Mouse (Mus musculus): ENCODE data around the gene Gm13276. TPM values are rescaled to one million over a fixed set of nuclear protein-coding genes. Genes with fewer than 3 reads are reported as not detected.
"Not testable (repeated sequence)": the region's sequence is repeated elsewhere in the genome, so short reads cannot be mapped to it uniquely, and the experiment has no call there.

Gene Gm13276
- polyA plus RNA-seq, 1 experiment from 2014 or later = not detected

DNA sequence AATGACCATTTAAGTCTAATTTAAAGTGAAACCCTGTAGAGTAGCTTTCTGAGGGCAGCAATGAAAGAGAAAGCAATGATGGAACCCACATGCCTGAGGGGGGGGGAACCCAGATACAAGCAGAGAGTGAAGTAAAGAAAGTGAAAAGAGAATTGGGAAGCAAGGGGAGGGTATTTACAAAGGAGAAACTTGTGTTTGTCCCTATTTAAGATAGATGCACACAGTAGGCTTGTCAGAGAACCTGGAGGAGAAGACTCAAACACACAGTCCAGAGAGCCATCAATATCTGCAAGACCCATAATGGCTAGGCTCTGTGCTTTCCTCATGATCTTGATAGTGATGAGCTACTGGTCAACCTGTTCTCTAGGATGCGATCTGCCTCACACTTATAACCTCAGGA is 34.1 kb downstream of the Gm13276 start, which contains the start of gene Ifna11:
TSS of gene Ifna11 (plus strand) at position 301 of the 400 bp plus-strand sequence.
- Histone ChIP-seq H3K4me1 (ENCODE audit: control insufficient read depth, insufficient read depth, low read length) (no peaks in the 10 kb centered on the region), H3K36me3 (replicated peaks; ENCODE audit: control insufficient read depth, insufficient read depth, low read depth, low read length) (no peaks in the 10 kb centered on the region), H3K4me3 (ENCODE audit: low read depth, low read length) (no peak within 1 kb of the TSS), H3K27me3 (ENCODE audit: control insufficient read depth, insufficient read depth, low read length) (no peaks in the 10 kb centered on the region), H3K9ac (replicated peaks; ENCODE audit: low read length) (no peak within 1 kb of the TSS), H3K9me3 (replicated peaks; ENCODE audit: control insufficient read depth, low read length) (no peaks in the 10 kb centered on the region), H3K27ac (replicated peaks; ENCODE audit: low read depth, low read length) (no peak within 1 kb of the TSS), H3K4me2 (ENCODE audit: low read depth, low read length) (no peak within 1 kb of the TSS)
- ATAC-seq (replicated peaks; ENCODE audit: insufficient number of reproducible peaks, low FRiP score, low TSS enrichment, low read depth) (no peak), DNase-seq (ENCODE audit: low spot score) (no peak)
- 87% methylated on average over 1 of the region's 1 CpGs for WGBS

DNA sequence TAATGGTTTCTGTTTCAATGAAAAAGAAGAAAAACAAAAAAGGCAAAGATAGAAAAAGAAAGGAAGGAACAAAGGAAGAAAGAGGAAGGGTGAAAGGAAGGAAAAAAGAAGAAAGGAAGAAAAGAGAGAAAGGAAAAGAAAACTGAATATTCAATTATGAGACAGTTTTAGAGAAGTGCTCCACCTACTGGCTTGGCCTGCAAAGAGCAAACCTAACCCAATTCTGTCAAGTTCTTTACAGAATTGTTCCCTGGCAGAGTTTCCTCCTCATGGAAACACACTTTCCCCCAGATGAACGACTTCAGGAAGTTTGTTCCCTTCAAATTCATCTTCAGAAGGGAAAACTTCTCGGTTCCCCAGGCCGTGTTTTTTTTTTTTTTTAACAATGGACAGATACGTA is 37.5 kb downstream of the Gm13276 start:
- Histone ChIP-seq H3K4me1 (ENCODE audit: control insufficient read depth, insufficient read depth, low read length) (no peaks in the 10 kb centered on the region), H3K27me3 (ENCODE audit: control insufficient read depth, insufficient read depth, low read length) (no peaks in the 10 kb centered on the region), H3K4me3 (ENCODE audit: low read depth, low read length) (no peak overlapping the region), H3K9me3 (replicated peaks; ENCODE audit: control insufficient read depth, low read length) (no peaks in the 10 kb centered on the region), H3K4me2 (ENCODE audit: low read depth, low read length) (no peak overlapping the region), H3K9ac (replicated peaks; ENCODE audit: low read length) (no peak overlapping the region), H3K27ac (replicated peaks; ENCODE audit: low read depth, low read length) (no peak overlapping the region), H3K36me3 (replicated peaks; ENCODE audit: control insufficient read depth, insufficient read depth, low read depth, low read length) (no peaks in the 10 kb centered on the region)
- DNase-seq (ENCODE audit: low spot score) (peak; percentile 39), ATAC-seq (replicated peaks; ENCODE audit: insufficient number of reproducible peaks, low FRiP score, low TSS enrichment, low read depth) (no peak)
- 24% methylated on average over 4 of the region's 4 CpGs for WGBS

DNA sequence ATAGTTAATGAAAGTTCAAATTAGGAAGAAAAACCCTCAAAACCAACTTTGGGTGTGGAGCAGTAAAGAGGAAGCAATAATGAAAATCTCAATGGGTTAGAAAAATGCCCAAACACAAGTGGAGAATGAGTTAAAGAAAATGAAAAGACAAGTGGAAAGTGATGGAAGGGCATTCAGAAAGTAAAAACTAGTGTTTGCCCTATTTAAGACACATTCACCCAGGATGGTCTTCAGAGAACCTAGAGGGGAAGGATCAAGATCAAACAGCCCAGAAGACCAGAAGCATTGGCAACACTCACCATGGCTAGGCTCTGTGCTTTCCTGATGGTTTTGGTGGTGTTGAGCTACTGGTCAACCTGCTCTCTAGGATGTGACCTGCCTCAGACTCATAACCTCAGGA is 41.6 kb downstream of the Gm13276 start, which contains the start of gene Ifna6:
TSS of gene Ifna6 (plus strand) at position 301 of the 400 bp plus-strand sequence.
- ATAC-seq (replicated peaks; ENCODE audit: insufficient number of reproducible peaks, low FRiP score, low TSS enrichment, low read depth); H3K9ac ChIP-seq (replicated peaks; ENCODE audit: low read length); H3K27me3 ChIP-seq (ENCODE audit: control insufficient read depth, insufficient read depth, low read length): not testable (repeated sequence)

DNA sequence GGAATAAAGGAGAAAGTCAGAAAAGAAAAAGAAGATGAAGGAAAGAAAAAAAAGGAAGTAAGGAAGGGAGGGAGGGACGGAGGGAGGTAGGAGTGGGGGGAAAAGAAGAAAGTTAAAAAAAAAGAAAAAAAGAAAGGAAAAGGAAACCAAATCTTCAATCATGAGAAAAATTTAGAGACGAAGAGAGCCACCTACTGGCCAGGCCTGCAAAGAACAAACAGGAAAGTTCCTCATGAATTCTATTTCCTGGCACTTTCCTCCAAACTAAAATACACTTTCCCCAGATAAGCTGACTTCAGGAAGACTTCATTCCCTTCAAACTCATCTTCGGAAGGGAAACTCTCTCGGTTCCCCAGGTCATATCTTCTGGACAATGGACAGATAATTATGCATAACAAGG is 45.0 kb downstream of the Gm13276 start:
- 30% methylated on average over 4 of the region's 4 CpGs for WGBS
- no peak overlapping the region for H3K4me2 ChIP-seq (ENCODE audit: low read depth, low read length)
- no peaks in the 10 kb centered on the region for H3K9me3 ChIP-seq (replicated peaks; ENCODE audit: control insufficient read depth, low read length)
- no peaks in the 10 kb centered on the region for H3K4me1 ChIP-seq (ENCODE audit: control insufficient read depth, insufficient read depth, low read length)
- no peak overlapping the region for H3K27ac ChIP-seq (replicated peaks; ENCODE audit: low read depth, low read length)
- H3K9ac ChIP-seq (replicated peaks; ENCODE audit: low read length) = no peak overlapping the region
- no peak for ATAC-seq (replicated peaks; ENCODE audit: insufficient number of reproducible peaks, low FRiP score, low TSS enrichment, low read depth)
- no peaks in the 10 kb centered on the region for H3K27me3 ChIP-seq (ENCODE audit: control insufficient read depth, insufficient read depth, low read length)
- DNase-seq (ENCODE audit: low spot score) = peak; percentile 59
- H3K36me3 ChIP-seq (replicated peaks; ENCODE audit: control insufficient read depth, insufficient read depth, low read depth, low read length) = no peaks in the 10 kb centered on the region
- H3K4me3 ChIP-seq (ENCODE audit: low read depth, low read length) = no peak overlapping the region

More for the DNA sequence above, 41.6 kb downstream of the Gm13276 start, which contains the start of gene Ifna6:
- DNase-seq (ENCODE audit: low spot score); H3K4me2 ChIP-seq (ENCODE audit: low read depth, low read length); H3K36me3 ChIP-seq (replicated peaks; ENCODE audit: control insufficient read depth, insufficient read depth, low read depth, low read length); H3K9me3 ChIP-seq (replicated peaks; ENCODE audit: control insufficient read depth, low read length); H3K4me3 ChIP-seq (ENCODE audit: low read depth, low read length); H3K27ac ChIP-seq (replicated peaks; ENCODE audit: low read depth, low read length); H3K4me1 ChIP-seq (ENCODE audit: control insufficient read depth, insufficient read depth, low read length): not testable (repeated sequence)

DNA sequence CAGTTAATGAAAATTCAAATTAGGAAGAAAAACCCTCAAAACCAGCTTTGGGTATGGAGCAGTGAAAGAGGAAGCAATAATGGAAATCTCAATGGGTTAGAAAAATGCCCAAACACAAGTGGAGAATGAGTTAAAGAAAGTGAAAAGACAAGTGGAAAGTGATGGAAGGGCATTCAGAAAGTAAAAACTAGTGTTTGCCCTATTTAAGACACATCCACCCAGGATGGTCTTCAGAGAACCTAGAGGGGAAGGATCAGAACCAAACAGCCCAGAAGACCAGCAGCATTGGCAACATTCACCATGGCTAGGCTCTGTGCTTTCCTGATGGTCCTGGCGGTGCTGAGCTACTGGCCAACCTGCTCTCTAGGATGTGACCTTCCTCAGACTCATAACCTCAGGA is 49.7 kb downstream of the Gm13276 start, which contains the start of gene Ifna5:
TSS of gene Ifna5 (plus strand) at position 301 of the 400 bp plus-strand sequence.
- H3K4me1 ChIP-seq (ENCODE audit: control insufficient read depth, insufficient read depth, low read length); H3K4me2 ChIP-seq (ENCODE audit: low read depth, low read length); H3K9me3 ChIP-seq (replicated peaks; ENCODE audit: control insufficient read depth, low read length); H3K36me3 ChIP-seq (replicated peaks; ENCODE audit: control insufficient read depth, insufficient read depth, low read depth, low read length); ATAC-seq (replicated peaks; ENCODE audit: insufficient number of reproducible peaks, low FRiP score, low TSS enrichment, low read depth); DNase-seq (ENCODE audit: low spot score); H3K4me3 ChIP-seq (ENCODE audit: low read depth, low read length); H3K27me3 ChIP-seq (ENCODE audit: control insufficient read depth, insufficient read depth, low read length); H3K27ac ChIP-seq (replicated peaks; ENCODE audit: low read depth, low read length); H3K9ac ChIP-seq (replicated peaks; ENCODE audit: low read length): not testable (repeated sequence)
- WGBS = 80% methylated on average over 1 of the region's 1 CpGs

Other genes with a start within 250 kb of the Gm13276 start
- not detected in 2 replicates for gene Ifna15, start 227.5 kb upstream of the Gm13276 start, polyA plus RNA-seq (2014; fragmentation: Nextera tagmentation; extraction: Ambion mirVana)
- gene Ifna14, start 213.9 kb upstream of the Gm13276 start, polyA plus RNA-seq (2014; fragmentation: Nextera tagmentation; extraction: Ambion mirVana) = not detected in 2 replicates
- gene Ifna9, start 193.3 kb upstream of the Gm13276 start, polyA plus RNA-seq (2014; fragmentation: Nextera tagmentation; extraction: Ambion mirVana) = not detected in 2 replicates
- gene Ifna12, start 182.3 kb upstream of the Gm13276 start, polyA plus RNA-seq (2014; fragmentation: Nextera tagmentation; extraction: Ambion mirVana) = not detected in 2 replicates
- gene C87499, start 151.3 kb upstream of the Gm13276 start, polyA plus RNA-seq (2014; fragmentation: Nextera tagmentation; extraction: Ambion mirVana) = not detected in 2 replicates
- gene Ifna13, start 141.2 kb upstream of the Gm13276 start, polyA plus RNA-seq (2014; fragmentation: Nextera tagmentation; extraction: Ambion mirVana) = 0.26 TPM in 1 of 2 replicates, not detected in the other
- gene Ifna16, start 108.8 kb upstream of the Gm13276 start, polyA plus RNA-seq (2014; fragmentation: Nextera tagmentation; extraction: Ambion mirVana) = not detected in 2 replicates
- gene Ifna2, start 101.8 kb upstream of the Gm13276 start, polyA plus RNA-seq (2014; fragmentation: Nextera tagmentation; extraction: Ambion mirVana) = not detected in 2 replicates
- gene Ifnab, start 94.3 kb upstream of the Gm13276 start, polyA plus RNA-seq (2014; fragmentation: Nextera tagmentation; extraction: Ambion mirVana) = not detected in 2 replicates
- gene Gm26566, start 63.9 kb upstream of the Gm13276 start, polyA plus RNA-seq (2014; fragmentation: Nextera tagmentation; extraction: Ambion mirVana) = 1.6 and 1.7 TPM in 2 replicates
- 162 and 180 TPM in 2 replicates for gene Klhl9, start 63.2 kb upstream of the Gm13276 start, polyA plus RNA-seq (2014; fragmentation: Nextera tagmentation; extraction: Ambion mirVana)
- not detected in 2 replicates for gene Gm13271, start 30.8 kb upstream of the Gm13276 start, polyA plus RNA-seq (2014; fragmentation: Nextera tagmentation; extraction: Ambion mirVana)
- gene Gm13283, start 25.6 kb upstream of the Gm13276 start, polyA plus RNA-seq (2014; fragmentation: Nextera tagmentation; extraction: Ambion mirVana) = 0.20 and 0.28 TPM in 2 replicates
- gene Gm13290, start 11.9 kb upstream of the Gm13276 start, polyA plus RNA-seq (2014; fragmentation: Nextera tagmentation; extraction: Ambion mirVana) = 0.22 TPM in 1 of 2 replicates, not detected in the other
- not detected in 2 replicates for gene Gm13289, start 8.8 kb upstream of the Gm13276 start, polyA plus RNA-seq (2014; fragmentation: Nextera tagmentation; extraction: Ambion mirVana)
- not detected in 2 replicates for gene Gm13272, start 5.9 kb upstream of the Gm13276 start, polyA plus RNA-seq (2014; fragmentation: Nextera tagmentation; extraction: Ambion mirVana)
- 0.28 TPM in 1 of 2 replicates, not detected in the other for gene Ifnz, start 3.6 kb upstream of the Gm13276 start, polyA plus RNA-seq (2014; fragmentation: Nextera tagmentation; extraction: Ambion mirVana)
- gene Gm13277, start 2.9 kb downstream of the Gm13276 start, polyA plus RNA-seq (2014; fragmentation: Nextera tagmentation; extraction: Ambion mirVana) = not detected in 2 replicates
- gene Gm13278, start 5.8 kb downstream of the Gm13276 start, polyA plus RNA-seq (2014; fragmentation: Nextera tagmentation; extraction: Ambion mirVana) = not detected in 2 replicates
- not detected in 2 replicates for gene Gm13275, start 8.8 kb downstream of the Gm13276 start, polyA plus RNA-seq (2014; fragmentation: Nextera tagmentation; extraction: Ambion mirVana)
- gene Gm13279, start 11.7 kb downstream of the Gm13276 start, polyA plus RNA-seq (2014; fragmentation: Nextera tagmentation; extraction: Ambion mirVana) = not detected in 2 replicates
- 0.86 and 1.2 TPM in 2 replicates for gene Gm13285, start 14.0 kb downstream of the Gm13276 start, polyA plus RNA-seq (2014; fragmentation: Nextera tagmentation; extraction: Ambion mirVana)
- gene Gm13287, start 17.5 kb downstream of the Gm13276 start, polyA plus RNA-seq (2014; fragmentation: Nextera tagmentation; extraction: Ambion mirVana) = not detected in 2 replicates
- gene Gm13288, start 19.8 kb downstream of the Gm13276 start, polyA plus RNA-seq (2014; fragmentation: Nextera tagmentation; extraction: Ambion mirVana) = not detected in 2 replicates
- not detected in 2 replicates for gene Ifna7, start 30.5 kb downstream of the Gm13276 start, polyA plus RNA-seq (2014; fragmentation: Nextera tagmentation; extraction: Ambion mirVana)
- gene Ifna11, start 34.2 kb downstream of the Gm13276 start, polyA plus RNA-seq (2014; fragmentation: Nextera tagmentation; extraction: Ambion mirVana) = not detected in 2 replicates
- not detected in 2 replicates for gene Ifna6, start 41.7 kb downstream of the Gm13276 start, polyA plus RNA-seq (2014; fragmentation: Nextera tagmentation; extraction: Ambion mirVana)
- gene Ifna5, start 49.8 kb downstream of the Gm13276 start, polyA plus RNA-seq (2014; fragmentation: Nextera tagmentation; extraction: Ambion mirVana) = not detected in 2 replicates
- not detected in 2 replicates for gene Ifna4, start 56.2 kb downstream of the Gm13276 start, polyA plus RNA-seq (2014; fragmentation: Nextera tagmentation; extraction: Ambion mirVana)
- gene Ifna1, start 64.4 kb downstream of the Gm13276 start, polyA plus RNA-seq (2014; fragmentation: Nextera tagmentation; extraction: Ambion mirVana) = not detected in 2 replicates
- gene Ifne, start 94.5 kb downstream of the Gm13276 start, polyA plus RNA-seq (2014; fragmentation: Nextera tagmentation; extraction: Ambion mirVana) = not detected in 2 replicates

Measured in embryonic facial prominence, embryonic 11.5 days (tissue).